Mouse (Mus musculus): Measurements from ENCODE around the gene Prkd2.

DNA sequence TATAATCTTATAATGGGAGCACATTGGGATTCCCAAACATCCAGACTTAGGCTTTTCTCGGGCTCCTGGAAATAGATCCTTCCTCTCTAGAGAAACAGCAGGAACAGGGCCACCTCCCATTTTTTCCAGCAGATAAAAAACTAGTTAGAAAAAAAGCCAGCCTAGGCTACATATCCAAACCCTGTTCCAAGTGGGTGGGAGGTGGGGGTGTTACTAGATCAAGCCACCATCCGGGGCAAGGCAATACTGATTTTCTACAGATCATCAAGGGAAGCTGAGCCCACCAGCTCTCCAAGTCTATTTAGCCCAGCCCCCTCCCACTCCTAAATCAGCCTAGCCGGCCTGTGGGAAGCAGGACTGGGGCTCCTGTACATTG lies 2.0 kb downstream of the Prkd2 start:
- no peak for TF ChIP-seq CTCF (IDR thresholded peaks at IDR 0.05; ENCODE audit: control insufficient read depth, insufficient read depth, insufficient read length)
- TF ChIP-seq USF1 (IDR thresholded peaks at IDR 0.05; ENCODE audit: low read depth): no peak
- TF ChIP-seq MYOG (IDR thresholded peaks at IDR 0.05; ENCODE audit: control insufficient read depth, extremely low read depth, insufficient read length): no peak

Data from C2C12 (cell line).